Mouse (Mus musculus) splenic B cell, adult 2 months (primary cell): Measurements from ENCODE around the gene Mark3.
A peak's percentile ranks its signal among the peaks of the same experiment; 100 is the strongest.

Experiments used
- DNase-seq: peaks from one replicate; pipeline ENCODE4 v3.0.0-alpha.2; 2011; ENCODE audit warnings: low read depth, low spot score
- H3K27me3 ChIP-seq: 2 replicates; pipeline ENCODE4 v1.6.1; 2012; ENCODE audit warnings: mild to moderate bottlenecking, low read length, moderate library complexity, mixed read lengths; ENCODE audit not compliant: control insufficient read depth, poor library complexity, insufficient read depth, severe bottlenecking
- H3K36me3 ChIP-seq: 2 replicates; pipeline ENCODE4 v1.6.1; 2012; ENCODE audit warnings: mild to moderate bottlenecking, low read length, moderate library complexity, mixed read lengths; ENCODE audit not compliant: control insufficient read depth, poor library complexity, insufficient read depth, severe bottlenecking

Gene Mark3

GRCm38 (mm10) chr12:111574887-111575838 lies 840 bp downstream of the Mark3 start:
- H3K36me3 ChIP-seq = no peaks in the 10 kb centered on the region

DNA sequence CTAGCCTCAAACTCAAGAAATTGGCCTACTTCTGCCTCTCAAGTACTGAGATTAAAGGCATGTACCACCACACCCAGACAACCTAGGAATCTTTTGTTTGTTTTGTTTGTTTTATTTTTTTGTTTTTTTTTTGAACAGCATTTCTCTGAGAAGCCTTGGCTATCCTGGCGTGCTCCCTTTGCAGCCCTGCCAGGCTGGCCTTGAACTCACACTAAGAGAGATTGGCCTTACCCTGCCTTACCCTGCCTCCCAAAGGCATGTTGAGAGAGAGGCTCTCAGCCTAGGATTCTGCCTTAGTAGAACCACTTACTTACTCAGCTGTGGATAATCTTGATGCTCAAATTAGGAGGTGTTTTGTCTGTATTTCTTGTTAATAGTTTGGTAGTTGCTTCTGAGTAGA lies 8.7 kb downstream of the Mark3 start:
- DNase-seq = no peak
- H3K36me3 ChIP-seq = no peaks in the 10 kb centered on the region
- H3K27me3 ChIP-seq = no peaks in the 10 kb centered on the region

More at GRCm38 (mm10) chr12:111574887-111575838, 840 bp downstream of the Mark3 start:
- DNase-seq = peak; percentile 28
- no peaks in the 10 kb centered on the region for H3K27me3 ChIP-seq

- no peak for DNase-seq
- no peaks in the 10 kb centered on the region for H3K36me3 ChIP-seq
- no peaks in the 10 kb centered on the region for H3K27me3 ChIP-seq
These were observed 10.1 kb downstream of the Mark3 start for GRCm38 (mm10) chr12:111584401-111584800.

DNA sequence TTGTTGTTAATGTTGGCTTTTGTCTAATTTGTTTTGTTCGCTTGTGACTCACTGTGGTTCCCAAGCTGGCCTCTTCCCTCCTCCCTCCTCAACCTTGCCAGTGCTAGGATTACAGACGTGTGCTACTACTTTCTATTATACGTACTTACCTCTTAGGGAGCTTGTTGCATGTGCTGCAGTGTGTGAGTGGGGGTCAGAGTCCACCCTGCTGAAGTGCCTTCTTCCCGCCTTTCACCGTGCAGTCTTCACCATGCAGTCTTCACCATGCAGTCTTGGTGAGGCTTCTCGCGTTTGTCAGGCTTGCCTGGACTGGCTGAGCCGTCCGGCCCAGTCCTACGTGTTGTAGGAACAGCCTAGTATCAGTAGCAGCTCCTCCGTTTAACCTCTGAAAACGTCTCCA lies 12.9 kb downstream of the Mark3 start:
- Histone ChIP-seq H3K36me3 (no peaks in the 10 kb centered on the region), H3K27me3 (no peaks in the 10 kb centered on the region)
- DNase-seq = no peak

GRCm38 (mm10) chr12:111592407-111593021 lies 18.2 kb downstream of the Mark3 start:
- H3K36me3 ChIP-seq = peaks cover 5% of the 10 kb centered on the region; the same call in 1 of the 2 replicates
- no peaks in the 10 kb centered on the region for H3K27me3 ChIP-seq
- peak; percentile 31 for DNase-seq

DNA sequence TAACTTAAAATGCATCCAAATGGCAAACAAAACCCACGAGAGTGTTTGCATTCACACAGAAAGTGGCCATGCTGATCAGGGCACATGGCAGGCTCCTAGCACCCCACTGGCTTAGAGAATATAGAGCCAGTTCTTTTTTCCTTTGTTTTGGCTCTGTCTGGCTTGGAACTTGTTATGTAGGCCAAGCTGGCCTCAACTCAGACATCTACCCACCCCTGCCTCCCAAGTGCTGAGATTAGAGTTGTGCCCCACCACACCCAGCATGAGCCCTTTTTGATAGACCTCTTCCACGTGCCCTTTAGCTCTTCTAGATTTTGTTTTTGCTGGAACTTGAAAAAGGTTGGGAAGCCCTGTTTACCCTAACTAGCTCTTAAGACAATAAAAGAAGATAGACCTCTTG lies 19.5 kb downstream of the Mark3 start:
- DNase-seq = no peak
- H3K36me3 ChIP-seq = peaks cover 5% of the 10 kb centered on the region; the same call in 1 of the 2 replicates
- H3K27me3 ChIP-seq = no peaks in the 10 kb centered on the region

DNA sequence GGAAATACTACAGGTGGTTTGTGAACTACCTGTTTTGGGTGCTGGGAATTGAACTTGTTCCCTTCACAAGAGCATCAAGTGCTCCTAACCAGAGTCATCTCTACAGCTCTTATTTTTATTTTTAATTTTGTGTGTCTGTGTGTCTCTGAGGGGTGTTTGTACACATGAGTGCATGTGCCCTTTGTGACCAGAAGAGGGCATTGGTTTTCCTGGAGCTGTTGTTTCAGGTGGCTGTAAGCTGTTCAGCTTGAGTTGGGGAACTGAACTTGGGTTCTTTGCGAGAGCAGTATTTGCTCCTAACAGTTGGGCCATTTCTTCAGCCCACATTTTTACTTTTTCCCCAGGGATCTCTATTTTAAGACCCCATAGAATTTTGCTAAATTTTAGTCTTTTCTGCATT lies 23.0 kb downstream of the Mark3 start:
- Histone ChIP-seq H3K27me3 (no peaks in the 10 kb centered on the region), H3K36me3 (peaks cover 11% of the 10 kb centered on the region; the same call in 1 of the 2 replicates)
- no peak for DNase-seq

DNA sequence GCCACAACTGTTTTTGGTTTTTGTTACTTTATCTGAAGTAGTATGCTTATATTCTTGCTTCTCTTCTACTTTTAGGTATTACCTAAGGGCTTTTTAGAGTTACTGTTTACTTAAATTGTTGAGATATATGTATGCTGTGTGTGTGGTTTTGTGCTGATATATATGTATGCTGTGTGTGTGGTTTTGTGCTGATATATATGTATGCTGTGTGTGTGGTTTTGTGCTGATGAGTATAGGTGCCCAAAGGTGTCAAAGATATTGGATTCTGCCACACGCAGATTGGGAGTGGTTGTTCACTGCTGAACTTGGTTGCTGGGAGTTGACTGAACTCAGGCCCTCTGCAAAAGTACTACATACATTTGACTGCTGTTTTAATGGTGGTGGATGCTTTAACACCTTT lies 24.6 kb downstream of the Mark3 start:
- peaks cover 16% of the 10 kb centered on the region; the same call in 1 of the 2 replicates for H3K36me3 ChIP-seq
- no peaks in the 10 kb centered on the region for H3K27me3 ChIP-seq
- DNase-seq = no peak

DNA sequence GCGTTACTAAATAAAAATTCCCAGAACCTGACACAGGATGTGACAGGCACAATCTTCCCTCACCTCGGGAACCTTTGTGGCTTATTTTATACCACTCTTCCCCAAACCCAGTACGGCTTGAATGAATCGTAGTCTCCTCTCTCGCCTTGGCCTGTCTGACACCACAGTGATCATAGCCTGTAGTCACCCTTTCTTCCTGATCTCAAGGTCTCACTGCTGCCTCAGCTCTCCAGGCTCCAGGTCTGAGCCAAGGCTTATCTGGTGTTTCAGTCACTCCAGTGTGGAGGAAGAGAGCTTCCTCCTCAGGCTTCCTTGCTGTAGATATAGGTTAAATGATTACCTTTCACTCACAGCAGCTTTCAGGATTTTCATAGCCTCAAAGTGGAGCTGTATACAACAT lies 25.3 kb downstream of the Mark3 start:
- no peak for DNase-seq
- no peaks in the 10 kb centered on the region for H3K27me3 ChIP-seq
- peaks cover 16% of the 10 kb centered on the region; the same call in 1 of the 2 replicates for H3K36me3 ChIP-seq

DNA sequence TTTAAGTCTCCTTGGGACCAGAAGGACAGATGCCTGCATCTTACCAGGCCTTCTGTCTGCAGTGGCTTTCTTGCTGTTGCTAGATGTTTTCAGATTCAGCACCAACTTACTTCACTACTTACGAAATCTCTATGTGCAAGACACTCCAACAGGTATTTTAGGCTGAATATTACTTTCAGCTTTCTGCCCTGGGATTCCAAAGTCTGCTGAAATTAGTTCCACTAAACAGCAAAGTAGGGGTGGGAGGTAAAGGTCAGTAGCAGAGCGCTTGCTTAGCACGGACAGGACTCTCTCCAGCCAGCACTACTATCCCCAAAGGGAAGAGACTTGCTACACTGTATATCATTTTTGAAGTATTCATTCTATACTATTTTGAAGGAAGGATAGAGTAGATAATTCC lies 29.5 kb downstream of the Mark3 start:
- no peak for DNase-seq
- peaks cover 17% of the 10 kb centered on the region for H3K36me3 ChIP-seq
- H3K27me3 ChIP-seq = no peaks in the 10 kb centered on the region

GRCm38 (mm10) chr12:111605619-111606018 lies 31.3 kb downstream of the Mark3 start:
- no peak for DNase-seq
- no peaks in the 10 kb centered on the region for H3K27me3 ChIP-seq
- peaks cover 13% of the 10 kb centered on the region for H3K36me3 ChIP-seq

GRCm38 (mm10) chr12:111608015-111608414 lies 33.7 kb downstream of the Mark3 start:
- DNase-seq = no peak
- H3K36me3 ChIP-seq = peaks cover 15% of the 10 kb centered on the region
- H3K27me3 ChIP-seq = no peaks in the 10 kb centered on the region

- Histone ChIP-seq H3K27me3 (no peaks in the 10 kb centered on the region), H3K36me3 (peaks cover 8% of the 10 kb centered on the region)
- DNase-seq = no peak
These were observed 40.3 kb downstream of the Mark3 start for GRCm38 (mm10) chr12:111614475-111615141.

- Histone ChIP-seq H3K36me3 (peaks cover 4% of the 10 kb centered on the region; the same call in 1 of the 2 replicates), H3K27me3 (no peaks in the 10 kb centered on the region)
- DNase-seq = no peak
These were observed 43.9 kb downstream of the Mark3 start for GRCm38 (mm10) chr12:111618266-111618665.
